Mouse (Mus musculus): ENCODE measurements around the gene Plekhd1. TPM values are rescaled to one million over a fixed set of nuclear protein-coding genes. Genes with fewer than 3 reads are reported as not detected.
A peak's percentile ranks its signal among the peaks of the same experiment; 100 is the strongest.

The Plekhd1 gene
- polyA plus RNA-seq, 1 experiment from 2014 or later: 0.14 TPM

DNA sequence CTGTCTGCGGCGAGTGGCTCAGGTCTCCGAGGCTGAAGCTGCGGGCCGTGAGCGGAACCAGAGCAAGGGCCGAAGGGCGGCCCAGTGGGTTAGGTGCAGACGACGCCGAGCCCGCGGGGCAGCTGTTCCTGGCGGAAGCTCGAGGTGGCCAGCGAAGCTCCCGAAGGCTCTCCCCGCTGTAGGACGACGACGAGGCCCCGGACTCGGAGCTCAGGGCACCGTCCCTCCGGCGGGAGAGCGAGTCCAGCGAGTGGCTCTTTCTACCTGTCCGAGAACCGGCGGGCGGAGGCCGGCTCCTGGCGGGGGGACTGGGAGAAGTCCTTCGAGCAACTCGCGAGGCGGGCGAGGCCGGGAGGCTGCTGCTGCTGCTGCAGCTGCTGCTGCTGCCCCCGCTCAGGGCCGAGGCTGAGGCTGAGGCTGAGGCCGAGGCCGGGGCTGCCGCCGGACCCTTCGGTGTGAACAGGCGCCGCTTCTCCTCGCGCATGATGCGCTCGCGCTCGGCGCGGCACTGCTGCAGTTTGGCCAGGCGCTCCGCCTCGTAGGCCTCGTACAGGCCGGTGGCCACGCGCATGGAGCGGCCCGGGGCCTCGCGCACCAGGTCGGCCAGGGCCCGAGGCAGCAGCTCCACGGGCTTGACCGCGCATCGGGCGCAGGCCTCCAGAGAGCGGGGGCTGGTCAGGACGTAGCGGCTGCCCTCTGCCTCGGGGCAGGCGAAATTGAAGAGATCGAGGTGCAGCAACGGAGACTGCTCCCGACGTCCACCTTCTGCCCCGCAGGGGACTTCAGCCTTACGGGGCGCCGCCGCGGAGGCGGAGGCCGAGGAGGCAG is 66.4 kb downstream of the Plekhd1 start:
- no peak for ATAC-seq (ENCODE audit: low read depth)
- Histone ChIP-seq H3K4me3 (replicated peaks) (peak overlapping the region; percentile 58), H3K9ac (no peak overlapping the region), H3K27ac (no peak overlapping the region), H3K4me1 (replicated peaks) (peaks cover 32% of the 10 kb centered on the region), H3K27me3 (peaks cover 97% of the 10 kb centered on the region), H3K36me3 (no peaks in the 10 kb centered on the region), H3K9me3 (replicated peaks) (no peaks in the 10 kb centered on the region), H3K4me2 (peak overlapping the region; percentile 76)
- no peak for DNase-seq
- 3% methylated on average over 92 of the region's 92 CpGs for WGBS (ENCODE audit: insufficient replicate concordance)

DNA sequence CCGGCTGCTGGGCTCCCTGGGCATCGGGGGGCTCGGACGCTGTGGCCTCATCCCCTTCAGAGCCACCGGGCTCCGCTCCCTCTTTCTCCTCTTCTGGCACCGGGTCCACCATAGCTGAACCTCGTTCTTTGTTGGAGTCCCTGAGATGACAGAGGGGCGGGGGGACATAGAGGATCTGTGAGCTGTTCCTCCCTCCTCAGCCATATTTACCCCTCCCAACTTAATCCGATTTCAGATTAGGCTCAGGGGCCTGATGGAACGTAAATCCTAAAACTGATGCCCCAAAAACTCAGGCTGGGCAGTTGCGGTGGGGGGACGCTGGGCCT is 67.0 kb downstream of the Plekhd1 start:
- Histone ChIP-seq H3K36me3 (no peaks in the 10 kb centered on the region), H3K4me1 (replicated peaks) (peaks cover 32% of the 10 kb centered on the region), H3K27ac (no peak overlapping the region), H3K9ac (no peak overlapping the region), H3K9me3 (replicated peaks) (no peaks in the 10 kb centered on the region), H3K27me3 (peaks cover 92% of the 10 kb centered on the region), H3K4me2 (peak overlapping the region; percentile 76), H3K4me3 (replicated peaks) (peak overlapping the region; percentile 58)
- ATAC-seq (ENCODE audit: low read depth) (no peak), DNase-seq (no peak)
- WGBS (ENCODE audit: insufficient replicate concordance): 9% methylated on average over 13 of the region's 13 CpGs

DNA sequence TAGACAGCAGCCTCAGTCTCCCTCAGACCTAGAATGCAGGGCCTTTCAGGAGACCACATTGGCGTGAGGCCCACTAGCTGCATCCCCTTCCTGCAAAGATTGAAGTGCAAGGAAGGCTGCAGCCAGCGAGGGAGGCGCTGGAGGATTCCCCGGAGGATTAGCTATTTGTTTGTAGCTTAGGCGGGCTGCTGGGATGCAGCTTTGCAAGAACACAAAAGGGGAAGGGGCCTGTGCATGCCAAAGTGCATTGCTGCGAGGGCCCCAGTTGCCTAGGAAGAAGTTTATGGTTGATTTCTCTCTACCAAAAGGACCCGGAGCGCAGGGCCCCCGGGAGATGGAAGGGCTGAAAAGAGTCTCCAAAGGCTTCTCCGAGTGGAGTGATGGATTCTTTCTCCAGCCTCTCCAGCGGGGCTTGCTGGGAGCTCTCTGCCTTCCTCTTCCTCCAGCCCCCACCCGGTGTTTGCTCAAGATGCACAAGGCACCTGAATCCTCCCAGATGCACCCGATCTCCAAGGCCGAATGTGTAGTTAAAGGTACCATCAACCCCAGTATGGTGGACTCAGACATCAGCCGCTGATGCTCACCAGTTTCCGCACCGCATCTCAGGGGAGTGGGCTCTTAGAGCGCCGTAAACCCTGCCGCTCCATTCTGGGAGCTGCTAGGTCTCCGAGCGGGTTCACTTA is 67.5 kb downstream of the Plekhd1 start:
- 5% methylated on average over 22 of the region's 22 CpGs for WGBS (ENCODE audit: insufficient replicate concordance)
- peak overlapping the region; percentile 45 for H3K4me2 ChIP-seq
- peaks cover 87% of the 10 kb centered on the region for H3K27me3 ChIP-seq
- no peak overlapping the region for H3K27ac ChIP-seq
- H3K4me1 ChIP-seq (replicated peaks): peaks cover 32% of the 10 kb centered on the region
- no peaks in the 10 kb centered on the region for H3K9me3 ChIP-seq (replicated peaks)
- peak overlapping the region; percentile 30; the same call in 1 of the 2 replicates for H3K4me3 ChIP-seq (replicated peaks)
- H3K9ac ChIP-seq: no peak overlapping the region
- H3K36me3 ChIP-seq: no peaks in the 10 kb centered on the region
- no peak for DNase-seq
- ATAC-seq (ENCODE audit: low read depth): no peak

DNA sequence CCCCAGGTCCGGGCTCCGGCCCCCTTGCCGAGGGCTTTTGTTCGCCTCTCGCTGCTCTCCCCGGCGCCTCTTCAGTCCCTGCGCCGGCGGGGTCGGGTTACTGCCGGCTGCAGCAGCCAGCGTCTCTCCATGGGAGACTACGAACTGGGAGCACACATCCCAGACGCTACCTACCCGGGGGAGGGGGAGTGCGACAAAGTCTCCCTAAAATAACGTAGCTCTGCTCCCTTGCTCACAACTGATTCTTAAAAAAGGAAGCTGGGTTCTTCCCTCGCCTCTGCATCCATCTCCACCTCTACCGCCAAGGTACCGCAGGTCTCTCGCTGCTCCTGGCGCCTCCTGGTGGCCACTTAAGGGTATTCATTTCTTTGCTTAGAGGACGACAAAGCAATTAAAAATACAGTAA is 68.0 kb downstream of the Plekhd1 start, which contains the start of gene Ccdc177:
TSS of gene Ccdc177 (minus strand) at position 292 of the 406 bp plus-strand sequence.
- Histone ChIP-seq H3K36me3 (no peaks in the 10 kb centered on the region), H3K4me1 (replicated peaks) (peaks cover 32% of the 10 kb centered on the region), H3K4me2 (peak within 1 kb of the TSS; percentile 45), H3K4me3 (replicated peaks) (peak within 1 kb of the TSS; percentile 30), H3K9ac (no peak within 1 kb of the TSS), H3K9me3 (replicated peaks) (no peaks in the 10 kb centered on the region), H3K27ac (no peak within 1 kb of the TSS), H3K27me3 (peaks cover 81% of the 10 kb centered on the region)
- no peak for ATAC-seq (ENCODE audit: low read depth)
- WGBS (ENCODE audit: insufficient replicate concordance): under 1% methylated on average over 24 of the region's 24 CpGs
- peak; percentile 52 for DNase-seq

DNA sequence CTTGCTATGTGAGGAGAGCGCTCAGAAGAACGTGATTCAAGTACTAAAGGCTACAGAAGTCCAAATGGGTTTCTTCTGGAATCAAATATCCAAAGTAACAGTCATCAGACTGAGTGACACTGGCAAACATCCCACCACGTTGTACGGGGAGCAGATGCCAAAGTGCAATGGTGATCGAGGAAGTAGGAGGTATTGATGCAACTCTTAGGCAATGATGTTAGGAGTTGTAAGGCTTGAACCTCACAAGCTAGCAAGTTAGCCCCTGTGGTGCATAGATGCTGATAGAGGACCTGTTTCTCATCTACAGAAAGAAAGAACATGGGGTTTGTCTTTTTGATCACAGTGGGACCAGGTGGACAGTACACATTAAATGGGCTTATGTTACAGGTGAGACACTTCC is 70.6 kb downstream of the Plekhd1 start:
- no peak for DNase-seq
- no peak overlapping the region for H3K4me3 ChIP-seq (replicated peaks)
- ATAC-seq (ENCODE audit: low read depth): no peak
- H3K27ac ChIP-seq: no peak overlapping the region
- H3K4me1 ChIP-seq (replicated peaks): peaks cover 24% of the 10 kb centered on the region
- no peak overlapping the region for H3K4me2 ChIP-seq
- H3K36me3 ChIP-seq: no peaks in the 10 kb centered on the region
- no peak overlapping the region for H3K9ac ChIP-seq
- no peaks in the 10 kb centered on the region for H3K9me3 ChIP-seq (replicated peaks)
- H3K27me3 ChIP-seq: peaks cover 60% of the 10 kb centered on the region
- 64% methylated on average over 5 of the region's 5 CpGs for WGBS (ENCODE audit: insufficient replicate concordance)

DNA sequence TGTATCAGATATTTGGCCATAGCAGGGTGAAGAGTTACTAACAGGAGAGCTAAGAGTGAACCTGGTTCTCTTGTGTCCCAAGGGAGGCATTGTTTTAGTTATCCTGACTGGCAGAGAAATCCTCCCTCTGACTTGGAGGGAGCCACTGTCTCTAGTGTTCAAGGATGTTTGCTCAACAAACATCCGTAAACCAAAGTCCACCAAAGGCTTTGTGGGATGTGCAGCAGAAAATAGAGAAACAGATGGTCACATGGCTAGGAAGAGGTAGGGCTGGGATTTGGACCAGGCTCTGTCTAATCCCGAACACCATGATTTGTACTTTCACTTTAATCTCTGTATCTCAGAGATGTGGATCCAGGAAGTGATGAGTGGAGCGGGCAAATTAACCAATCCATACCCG is 71.7 kb downstream of the Plekhd1 start:
- ATAC-seq (ENCODE audit: low read depth): no peak
- 44% methylated on average over 4 of the region's 4 CpGs for WGBS (ENCODE audit: insufficient replicate concordance)
- Histone ChIP-seq H3K36me3 (no peaks in the 10 kb centered on the region), H3K27me3 (peaks cover 49% of the 10 kb centered on the region), H3K4me3 (replicated peaks) (no peak overlapping the region), H3K4me2 (no peak overlapping the region), H3K4me1 (replicated peaks) (peaks cover 13% of the 10 kb centered on the region), H3K9me3 (replicated peaks) (no peaks in the 10 kb centered on the region), H3K9ac (no peak overlapping the region), H3K27ac (no peak overlapping the region)
- no peak for DNase-seq

DNA sequence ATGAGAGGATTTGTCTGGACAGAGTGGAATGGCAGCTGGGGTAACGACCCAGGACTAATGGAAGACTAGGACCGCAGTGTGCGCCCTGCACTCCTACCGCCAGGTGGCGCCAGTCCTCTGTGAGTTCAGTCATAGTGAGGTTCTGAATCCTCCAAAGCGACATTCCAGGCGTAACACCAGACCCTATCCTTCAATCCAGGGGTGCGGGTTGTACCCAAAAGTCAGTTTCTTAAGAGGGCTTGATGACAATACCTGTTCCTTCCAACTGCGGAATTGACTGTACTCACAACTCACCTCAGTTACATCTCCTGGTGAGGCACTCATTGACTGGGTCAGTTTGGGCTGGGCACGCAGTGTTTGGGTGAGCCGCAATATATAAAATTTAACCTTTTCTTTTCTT is 77.3 kb downstream of the Plekhd1 start:
- peaks cover 5% of the 10 kb centered on the region; the same call in 1 of the 2 replicates for H3K27me3 ChIP-seq
- H3K9me3 ChIP-seq (replicated peaks): no peaks in the 10 kb centered on the region
- peak overlapping the region; percentile 32; the same call in 1 of the 2 replicates for H3K4me2 ChIP-seq
- H3K4me3 ChIP-seq (replicated peaks): no peak overlapping the region
- ATAC-seq (ENCODE audit: low read depth): peak; percentile 81
- peak; percentile 70 for DNase-seq
- no peaks in the 10 kb centered on the region for H3K36me3 ChIP-seq
- H3K9ac ChIP-seq: no peak overlapping the region
- WGBS (ENCODE audit: insufficient replicate concordance): 17% methylated on average over 11 of the region's 11 CpGs
- H3K4me1 ChIP-seq (replicated peaks): peaks cover 3% of the 10 kb centered on the region; the same call in 1 of the 2 replicates
- no peak overlapping the region for H3K27ac ChIP-seq

Other genes with a start within 250 kb of the Plekhd1 start
- 6.6 and 7.4 TPM in 2 replicates for gene Exd2, start 229.5 kb upstream of the Plekhd1 start, polyA plus RNA-seq (2015; fragmentation: Nextera tagmentation; extraction: Ambion mirVana)
- gene Galnt16, start 174.3 kb upstream of the Plekhd1 start, polyA plus RNA-seq (2015; fragmentation: Nextera tagmentation; extraction: Ambion mirVana): 0.20 and 0.42 TPM in 2 replicates
- gene Slc39a9, start 48.7 kb upstream of the Plekhd1 start, polyA plus RNA-seq (2015; fragmentation: Nextera tagmentation; extraction: Ambion mirVana): 9.5 and 13.0 TPM in 2 replicates
- 170 and 193 TPM in 2 replicates for gene Erh, start 48.2 kb upstream of the Plekhd1 start, polyA plus RNA-seq (2015; fragmentation: Nextera tagmentation; extraction: Ambion mirVana)
- not detected in 2 replicates for gene Ccdc177, start 68.1 kb downstream of the Plekhd1 start, polyA plus RNA-seq (2015; fragmentation: Nextera tagmentation; extraction: Ambion mirVana)
- gene Susd6, start 97.9 kb downstream of the Plekhd1 start, polyA plus RNA-seq (2015; fragmentation: Nextera tagmentation; extraction: Ambion mirVana): 9.4 and 11.6 TPM in 2 replicates